Mouse (Mus musculus): ENCODE data around the gene Zfp831. TPM values are rescaled to one million over a fixed set of nuclear protein-coding genes. Genes with fewer than 3 reads are reported as not detected.

Gene Zfp831
- total RNA-seq (2021), result under 1 TPM; 0.08 TPM

DNA sequence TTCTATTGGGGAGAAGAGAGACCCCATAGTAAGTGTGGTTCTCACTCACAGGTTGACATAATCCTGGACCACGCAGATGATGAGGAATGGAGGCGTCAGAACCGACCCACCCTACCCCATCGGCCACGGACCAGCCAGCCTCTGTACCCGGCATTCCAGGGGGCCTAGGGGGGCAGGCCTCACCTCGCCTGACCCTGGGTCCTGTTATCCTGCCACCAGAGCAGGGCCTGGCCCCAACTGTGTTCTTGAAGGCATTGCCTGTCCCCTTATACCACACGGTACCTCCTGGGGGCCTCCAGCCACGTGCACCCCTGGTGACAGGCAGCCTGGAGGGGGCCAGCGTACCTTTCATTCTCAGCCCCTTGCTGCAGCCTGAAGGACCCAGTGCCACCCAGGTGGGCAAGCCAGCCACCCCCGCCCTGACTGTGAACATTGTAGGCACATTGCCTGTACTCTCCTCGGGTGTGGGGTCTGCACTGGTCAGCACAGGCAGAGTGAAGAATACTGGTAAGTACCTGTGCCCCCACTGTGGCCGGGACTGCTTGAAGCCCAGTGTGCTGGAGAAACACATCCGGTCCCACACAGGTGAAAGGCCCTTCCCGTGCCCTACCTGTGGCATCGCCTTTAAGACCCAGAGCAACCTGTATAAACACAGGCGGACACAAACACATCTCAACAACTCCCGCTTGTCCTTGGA, at the start of gene Zfp831:
Zfp831 (plus strand) TSS at position 87 of the 697 bp plus-strand sequence.
- intact Hi-C loops (cut with DNase I), result no loop called here
- no peak for DNase-seq (ENCODE audit: low spot score)

DNA sequence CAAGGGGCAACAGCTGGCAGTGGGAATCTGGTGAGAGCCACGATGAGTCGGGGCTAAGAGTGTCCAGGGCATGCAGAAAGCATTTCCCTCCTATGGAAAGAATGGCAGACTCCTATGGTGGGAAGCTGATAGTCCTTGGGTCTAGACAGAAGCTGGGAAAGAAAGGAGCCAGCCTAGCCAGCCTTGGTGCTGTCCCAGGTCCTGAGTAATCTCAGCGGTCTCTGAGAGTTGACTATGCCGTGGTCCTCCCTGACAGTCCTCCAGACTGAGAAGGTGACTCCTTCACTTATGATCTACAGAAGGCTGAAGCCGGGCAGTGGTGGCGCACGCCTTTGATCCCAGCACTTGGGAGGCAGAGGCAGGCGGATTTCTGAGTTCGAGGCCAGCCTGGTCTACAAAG, 48.4 kb upstream of the Zfp831 start:
- no peak for DNase-seq (ENCODE audit: low spot score)
- intact Hi-C loops (cut with DNase I), result no loop called here

GRCm38 (mm10) chr2:174595611-174596010, 47.7 kb upstream of the Zfp831 start:
- no peak for DNase-seq (ENCODE audit: low spot score)
- intact Hi-C loops (cut with DNase I), result no loop called here

GRCm38 (mm10) chr2:174596457-174596856, 46.9 kb upstream of the Zfp831 start:
- intact Hi-C loops (cut with DNase I), result no loop called here
- no peak for DNase-seq (ENCODE audit: low spot score)

DNA sequence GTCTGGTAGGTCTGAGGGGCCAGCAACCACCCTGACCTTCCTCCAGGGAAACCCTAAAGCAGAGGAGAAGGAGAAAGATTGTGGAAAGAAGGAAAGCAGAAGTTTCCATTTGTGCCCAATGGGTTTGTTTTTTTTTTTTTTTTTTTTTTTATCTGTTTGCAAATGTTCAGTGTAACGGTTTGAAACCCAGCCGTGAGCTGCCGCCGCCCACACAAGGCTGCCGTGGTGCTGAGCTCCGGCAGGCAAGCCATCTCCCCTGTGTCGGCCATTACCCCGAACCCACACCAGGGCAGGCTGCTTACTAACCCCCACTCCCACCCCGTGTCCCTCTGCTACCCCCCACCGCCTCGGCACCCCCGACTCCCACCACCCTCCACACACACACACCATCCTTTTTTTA, 44.9 kb upstream of the Zfp831 start:
- no peak for DNase-seq (ENCODE audit: low spot score)
- intact Hi-C loops (cut with DNase I), result no loop called here

DNA sequence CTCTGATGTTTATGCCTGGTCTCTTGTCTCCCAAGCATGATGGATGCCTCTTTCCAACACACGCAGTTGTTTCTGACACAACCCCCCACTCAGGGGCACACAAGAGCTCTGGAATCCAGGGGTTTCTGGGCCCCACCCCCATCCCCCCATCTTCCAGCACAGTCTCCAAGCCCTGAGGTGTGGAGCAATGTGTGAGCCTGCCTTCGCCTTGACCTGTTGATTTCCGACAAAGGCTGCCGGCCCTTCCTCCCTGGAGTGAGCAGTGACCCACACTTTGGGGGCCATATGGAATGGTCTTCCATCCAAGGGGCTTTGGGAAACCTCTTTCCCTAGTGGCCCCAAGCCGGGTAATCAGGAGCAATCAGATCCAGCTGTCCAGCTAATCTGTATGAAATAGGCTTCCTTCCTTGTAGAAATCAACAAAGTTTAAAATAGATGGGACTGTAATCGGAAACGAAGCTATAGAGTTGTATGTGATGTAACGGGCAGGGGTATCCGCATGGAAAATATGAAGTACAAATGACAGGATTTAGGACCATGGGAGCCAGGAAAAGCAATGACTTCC, 44.2 kb upstream of the Zfp831 start:
- no peak for DNase-seq (ENCODE audit: low spot score)

GRCm38 (mm10) chr2:174599853-174600271, 43.5 kb upstream of the Zfp831 start:
- intact Hi-C loops (cut with DNase I), result loop anchor here (5.0 kb wide), 1 partner anchor 72 kb away; no protein-coding TSS in a partner anchor
- DNase-seq (ENCODE audit: low spot score), result peak; percentile 9

More for the DNA sequence above, 44.2 kb upstream of the Zfp831 start:
- intact Hi-C loops (cut with DNase I), result no loop called here

- intact Hi-C loops (cut with DNase I), result loop anchor here (2.0 to 5.0 kb wide), 2 partner anchors 35 to 70 kb away; no protein-coding TSS in a partner anchor
- DNase-seq (ENCODE audit: low spot score), result peak; percentile 10
Measured at GRCm38 (mm10) chr2:174601938-174602685, 41.2 kb upstream of the Zfp831 start.

GRCm38 (mm10) chr2:174603321-174603720, 40.0 kb upstream of the Zfp831 start:
- DNase-seq (ENCODE audit: low spot score), result no peak
- intact Hi-C loops (cut with DNase I), result loop anchor here (2.0 to 5.0 kb wide), 2 partner anchors 33 to 69 kb away; no protein-coding TSS in a partner anchor

DNA sequence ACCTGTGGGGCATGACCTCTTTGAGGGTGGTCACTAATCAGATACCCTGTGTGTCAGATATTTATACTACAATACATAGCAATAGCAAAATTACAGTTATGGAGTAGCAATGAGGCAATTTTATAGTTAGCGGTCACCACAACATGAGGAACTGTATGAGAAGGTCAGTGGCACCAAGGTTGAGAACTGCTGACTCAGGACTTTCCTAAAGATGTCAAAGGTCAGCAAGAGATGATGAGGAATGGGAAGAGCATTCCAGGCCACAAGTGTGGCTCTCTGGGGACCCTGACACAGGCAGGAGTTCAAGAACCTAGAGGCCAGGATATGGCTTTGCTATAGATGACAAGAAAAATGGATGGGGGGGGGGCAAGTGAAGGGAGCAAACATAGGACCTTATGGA, 38.3 kb upstream of the Zfp831 start:
- DNase-seq (ENCODE audit: low spot score), result no peak
- intact Hi-C loops (cut with DNase I), result no loop called here

- intact Hi-C loops (cut with DNase I), result no loop called here
- no peak for DNase-seq (ENCODE audit: low spot score)
Measured at GRCm38 (mm10) chr2:174605442-174606087, 37.8 kb upstream of the Zfp831 start.

- intact Hi-C loops (cut with DNase I), result no loop called here
- DNase-seq (ENCODE audit: low spot score), result no peak
Measured at GRCm38 (mm10) chr2:174606376-174606775, 37.0 kb upstream of the Zfp831 start.

GRCm38 (mm10) chr2:174609892-174610291, 33.4 kb upstream of the Zfp831 start:
- intact Hi-C loops (cut with DNase I), result no loop called here
- no peak for DNase-seq (ENCODE audit: low spot score)

DNA sequence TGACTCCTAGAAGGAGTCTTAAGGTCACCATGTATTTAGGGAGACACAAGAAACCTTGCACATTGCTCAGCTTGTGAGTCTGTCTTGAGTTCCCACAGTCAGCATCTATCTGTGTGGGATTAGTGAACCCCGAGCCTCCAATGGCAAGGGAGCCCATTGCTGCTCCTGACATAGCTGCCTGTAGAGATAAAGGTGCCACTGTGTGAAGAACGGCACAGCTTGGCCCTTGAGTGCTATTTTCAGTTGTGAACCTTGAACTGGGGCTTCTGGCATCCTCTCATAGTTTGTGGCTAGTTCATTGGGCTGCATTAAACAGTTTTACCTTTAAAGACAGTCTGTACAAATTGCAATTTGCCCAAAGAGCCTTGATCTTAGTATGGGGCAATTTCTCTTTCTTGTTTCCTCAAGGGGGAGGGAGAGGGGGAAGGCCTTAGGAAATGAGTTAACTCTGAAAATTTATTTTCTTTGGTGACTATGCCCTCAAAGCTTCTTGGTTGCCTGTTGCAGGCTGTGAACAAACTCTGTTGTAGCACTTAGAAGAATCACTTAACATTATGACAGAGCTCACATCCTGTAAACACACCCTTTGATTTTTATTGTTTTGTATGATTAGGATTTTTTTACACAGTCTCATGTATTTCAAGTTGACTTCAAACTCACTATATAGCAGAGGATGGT, 30.8 kb upstream of the Zfp831 start:
- intact Hi-C loops (cut with DNase I), result no loop called here
- DNase-seq (ENCODE audit: low spot score), result no peak

DNA sequence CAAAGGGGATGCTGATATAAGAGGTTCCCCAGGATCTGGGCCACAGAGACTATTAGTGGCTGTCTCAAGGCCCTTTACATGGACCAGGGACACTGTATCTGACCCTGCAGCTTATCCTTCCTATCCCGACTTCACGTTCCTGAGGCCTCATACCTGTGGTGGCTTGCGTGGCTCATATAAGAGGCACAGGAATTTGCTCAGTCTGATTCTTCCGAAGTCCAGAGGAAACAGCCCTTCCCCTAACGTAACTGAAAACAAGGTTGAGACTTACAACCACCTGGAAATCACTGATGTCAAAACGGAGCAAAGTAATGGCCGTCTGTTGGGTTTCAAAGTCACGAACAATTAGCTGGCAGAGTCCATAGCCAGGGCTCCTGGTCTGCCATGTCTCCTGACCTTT, 30.1 kb upstream of the Zfp831 start:
- intact Hi-C loops (cut with DNase I), result no loop called here
- DNase-seq (ENCODE audit: low spot score), result no peak

GRCm38 (mm10) chr2:174613921-174614441, 29.4 kb upstream of the Zfp831 start:
- no peak for DNase-seq (ENCODE audit: low spot score)
- intact Hi-C loops (cut with DNase I), result no loop called here

DNA sequence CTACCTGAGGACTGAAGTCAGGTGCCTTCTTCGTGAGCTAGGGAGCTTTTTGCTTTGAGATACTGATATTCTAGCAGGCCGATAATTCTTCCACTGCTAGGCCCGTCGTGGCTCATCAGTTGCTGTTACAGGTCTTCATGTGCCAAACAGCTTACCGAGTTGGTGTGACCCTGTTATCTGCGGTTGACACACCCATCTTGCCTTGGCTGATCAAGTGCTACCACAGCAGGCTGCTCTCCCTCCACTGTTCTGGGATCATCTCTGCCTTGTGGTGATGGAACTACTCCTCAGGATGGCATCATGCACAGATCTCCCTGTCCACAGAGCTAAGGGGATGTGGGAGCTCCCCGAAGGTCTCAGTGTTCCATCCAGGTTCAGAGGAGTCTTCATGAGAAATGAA, 21.5 kb upstream of the Zfp831 start:
- DNase-seq (ENCODE audit: low spot score), result no peak
- intact Hi-C loops (cut with DNase I), result no loop called here

DNA sequence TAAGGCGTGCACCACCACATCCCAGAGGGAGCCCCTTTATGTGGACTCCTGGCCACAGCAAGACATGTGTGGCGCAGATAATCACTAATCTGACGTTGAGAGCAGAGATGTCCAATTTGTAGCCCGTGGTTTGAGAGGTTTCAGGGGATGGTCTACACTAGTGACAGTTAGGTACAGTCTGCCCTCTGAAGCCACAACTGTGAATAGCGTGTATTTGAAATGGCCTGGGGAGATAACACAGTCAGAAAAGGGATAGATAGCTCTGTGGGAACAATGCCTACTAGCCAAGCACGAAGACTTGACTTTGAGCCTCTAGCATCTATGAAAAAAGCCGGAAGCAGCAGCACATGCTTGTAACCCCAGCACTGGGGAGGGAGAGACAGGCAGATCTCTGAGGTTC, 18.9 kb upstream of the Zfp831 start:
- DNase-seq (ENCODE audit: low spot score), result no peak
- intact Hi-C loops (cut with DNase I), result no loop called here

- no peak for DNase-seq (ENCODE audit: low spot score)
- intact Hi-C loops (cut with DNase I), result no loop called here
Measured at GRCm38 (mm10) chr2:174627021-174627420, 16.3 kb upstream of the Zfp831 start.

All from heart, postnatal 25 days (tissue).